Mouse (Mus musculus) urinary bladder, postnatal 14 days (tissue): ENCODE measurements around the gene Mrpl21.
A peak's percentile ranks its signal among the peaks of the same experiment; 100 is the strongest.

ENCODE experiments used
- DNase-seq: peaks from one replicate; pipeline ENCODE4 v3.0.0; 2021; ENCODE audit warnings: low spot score

Mrpl21 gene

DNA sequence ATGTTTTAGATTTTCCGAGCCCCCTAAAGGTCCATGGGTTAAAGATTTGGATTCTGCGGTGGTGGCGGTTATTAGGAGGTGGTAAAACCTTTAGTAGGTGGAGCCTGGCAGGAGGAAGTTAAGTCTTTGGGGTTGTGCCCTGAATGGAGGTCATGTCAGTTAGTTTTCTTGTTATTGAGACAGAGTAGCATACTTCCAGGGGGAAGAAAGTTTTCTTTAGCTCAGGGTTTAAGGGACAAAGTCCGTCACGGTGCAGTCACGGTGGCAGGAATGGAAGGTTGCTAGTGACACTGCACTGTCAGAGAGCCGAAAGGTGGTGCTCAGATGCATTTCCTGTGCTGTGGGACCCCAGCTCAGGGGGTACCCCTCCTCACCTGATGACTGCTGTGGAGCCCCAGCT, 15.1 kb downstream of the Mrpl21 start:
- no peak for DNase-seq

DNA sequence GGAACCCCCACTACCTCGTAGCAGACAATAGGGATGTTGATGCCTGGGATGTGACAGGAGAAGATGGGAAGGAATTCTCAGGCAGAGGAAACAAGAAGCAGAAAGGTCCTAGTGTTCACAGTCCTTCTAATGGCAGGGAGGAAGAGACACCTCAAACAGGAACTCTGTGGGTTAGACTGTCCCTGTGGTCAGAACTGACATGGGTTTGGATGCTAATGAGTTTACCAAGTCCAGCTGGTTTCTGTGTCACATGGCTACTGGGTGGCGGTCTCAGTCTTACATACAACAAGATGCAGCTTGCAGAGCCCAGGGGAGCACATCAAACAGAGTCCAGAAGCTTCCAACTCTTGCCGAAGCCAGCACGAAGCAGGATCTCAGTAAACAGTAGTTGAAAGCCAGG, 21.3 kb downstream of the Mrpl21 start:
- DNase-seq = no peak

DNA sequence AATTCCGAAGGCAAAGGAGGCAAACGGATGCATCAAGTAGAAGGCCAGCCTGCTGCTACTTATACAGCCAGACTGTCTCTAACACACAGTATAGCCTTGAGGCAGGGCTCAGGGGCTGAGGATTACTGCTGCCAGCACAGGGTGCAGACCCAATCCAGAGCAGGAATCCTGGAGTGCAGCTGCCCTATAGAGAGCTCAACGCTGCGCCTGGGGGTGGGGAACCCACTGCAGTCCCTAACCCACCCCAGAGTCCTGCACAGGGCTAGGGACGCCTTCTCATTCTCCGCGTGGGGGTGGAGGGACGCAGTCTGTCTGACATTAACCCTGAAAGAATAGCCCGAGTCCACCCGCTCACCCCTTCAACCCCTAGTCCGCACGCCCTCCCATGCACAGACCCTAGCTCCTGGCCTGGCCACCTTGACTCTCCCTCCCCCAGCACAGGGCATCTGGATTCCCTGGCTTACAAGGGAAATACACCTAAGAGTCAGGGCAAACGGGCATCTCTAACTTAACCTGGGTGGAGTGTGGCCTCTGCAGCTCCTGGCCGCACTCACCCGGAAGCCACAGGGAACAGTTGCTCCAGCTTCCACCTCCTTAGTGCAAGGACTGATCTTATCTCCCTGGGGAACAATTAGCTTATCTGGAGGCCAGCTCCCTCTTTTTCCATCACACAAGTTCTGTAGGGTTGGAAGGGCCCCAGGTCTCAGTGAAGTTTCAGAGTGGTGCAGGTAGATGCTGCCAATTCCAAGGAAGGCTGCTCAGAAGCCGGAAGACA, 24.7 kb downstream of the Mrpl21 start:
- DNase-seq = no peak

DNA sequence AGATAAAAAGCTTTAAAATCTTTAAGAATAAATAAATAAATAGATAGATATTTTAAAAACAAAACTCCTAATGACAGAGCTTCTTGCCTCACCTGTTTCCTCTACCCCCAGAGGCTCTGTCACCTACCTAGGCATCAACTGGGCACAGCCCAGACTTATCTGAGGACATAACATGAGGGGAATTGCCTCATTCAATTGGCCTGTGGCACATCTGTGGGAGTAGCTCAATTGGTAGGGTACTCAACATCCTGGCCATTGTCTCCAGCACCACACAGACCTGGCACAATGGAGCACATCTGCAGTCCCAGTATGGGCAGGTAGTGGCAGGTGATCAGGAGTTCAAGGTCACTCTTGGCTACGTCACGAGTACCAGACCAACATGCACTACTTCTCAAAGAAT, 36.6 kb downstream of the Mrpl21 start:
- DNase-seq = no peak

DNA sequence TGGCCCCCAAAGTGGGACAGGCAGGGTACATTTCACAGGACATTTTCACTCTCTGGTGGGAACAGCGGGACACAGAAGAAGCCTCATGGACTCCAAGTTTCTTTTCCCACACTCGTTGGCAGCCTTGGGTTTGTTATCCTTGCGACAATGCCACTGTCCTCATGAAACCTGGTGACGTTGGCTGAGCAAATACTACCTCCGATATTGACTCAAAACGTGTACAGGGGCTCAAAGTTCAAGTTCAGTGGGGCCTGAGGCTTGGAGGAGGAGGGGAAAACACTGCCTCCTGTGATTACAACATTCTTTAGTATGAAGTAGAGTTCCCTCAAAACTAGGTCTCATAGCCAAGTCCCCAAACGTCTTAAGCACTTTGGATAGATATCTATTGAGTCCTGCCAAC, 37.4 kb downstream of the Mrpl21 start:
- no peak for DNase-seq

DNA sequence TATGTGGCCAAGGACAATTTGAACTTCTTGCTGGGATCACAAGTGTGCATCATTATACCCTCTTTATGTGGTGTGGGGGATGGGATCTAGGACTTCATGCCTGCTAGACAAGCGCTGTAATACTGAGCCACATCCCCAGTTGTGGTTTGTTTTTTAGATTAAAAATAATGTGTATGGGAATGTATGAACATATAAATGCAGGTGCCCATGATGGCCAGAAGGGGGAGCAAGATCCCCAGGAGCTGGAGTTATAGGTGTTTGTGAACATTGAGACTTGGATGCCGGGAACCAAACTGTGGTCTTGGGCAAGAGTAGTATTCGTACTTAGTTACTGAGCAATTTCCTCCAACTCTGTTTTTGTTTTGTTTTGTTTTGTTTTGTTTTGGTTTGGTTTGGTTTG, 38.1 kb downstream of the Mrpl21 start:
- DNase-seq = no peak

DNA sequence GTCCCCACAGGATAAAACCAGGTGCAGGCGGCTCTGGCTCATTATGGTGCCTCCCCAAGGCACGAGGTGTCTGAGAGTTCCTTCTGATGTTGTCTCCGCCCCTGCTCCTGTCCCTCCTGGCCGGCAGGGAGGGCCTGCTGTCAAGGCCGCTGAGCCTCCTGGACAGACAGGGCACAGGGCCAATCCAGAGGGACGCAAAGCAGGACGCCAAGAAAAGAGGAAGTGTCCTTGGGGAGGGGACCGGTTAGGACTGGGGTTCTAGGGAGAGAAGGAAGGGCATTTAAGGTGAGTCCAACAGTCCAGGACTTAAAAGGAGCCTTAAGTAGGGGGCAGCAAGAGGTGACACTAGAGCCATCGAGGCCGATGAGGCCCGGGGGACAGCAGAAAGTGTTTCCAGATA, 38.9 kb downstream of the Mrpl21 start:
- DNase-seq = peak; percentile 82

DNA sequence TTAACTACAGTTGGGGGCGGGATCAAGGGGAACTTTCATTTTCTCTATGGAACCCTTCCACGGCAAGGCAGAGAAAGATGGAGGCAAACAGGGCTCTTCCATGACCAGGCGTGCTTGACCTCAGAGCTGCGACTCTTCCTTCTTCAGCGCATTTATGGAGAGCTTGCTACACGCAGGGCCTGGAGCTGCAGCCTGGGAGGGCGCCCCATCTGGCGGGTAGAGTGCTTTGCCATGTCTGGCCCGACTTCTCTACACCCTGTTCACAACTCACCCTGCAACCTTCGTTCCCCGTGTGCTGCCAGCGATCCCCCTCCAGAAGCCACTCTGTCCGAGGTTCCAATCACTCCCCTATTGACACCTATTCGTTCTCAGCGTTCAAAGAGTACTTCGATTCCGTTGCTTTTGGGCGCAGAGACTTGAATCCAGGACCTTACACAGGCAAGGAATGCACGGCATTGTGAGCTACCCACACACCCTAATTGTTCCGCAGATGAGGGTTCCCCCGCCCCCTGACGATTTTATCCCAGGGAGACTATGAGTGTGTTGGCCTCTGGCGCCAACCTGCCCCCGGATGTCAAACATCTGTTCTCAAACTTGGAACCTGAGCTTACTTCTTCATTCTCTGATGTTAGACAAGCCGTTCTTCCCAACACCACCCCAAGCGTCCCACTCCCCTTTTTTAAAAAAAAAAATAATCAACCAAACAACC, 39.7 kb downstream of the Mrpl21 start, which contains the start of gene Cpt1a:
TSS of gene Cpt1a (plus strand) at position 74 of the 709 bp plus-strand sequence.
- peak; percentile 64 for DNase-seq

DNA sequence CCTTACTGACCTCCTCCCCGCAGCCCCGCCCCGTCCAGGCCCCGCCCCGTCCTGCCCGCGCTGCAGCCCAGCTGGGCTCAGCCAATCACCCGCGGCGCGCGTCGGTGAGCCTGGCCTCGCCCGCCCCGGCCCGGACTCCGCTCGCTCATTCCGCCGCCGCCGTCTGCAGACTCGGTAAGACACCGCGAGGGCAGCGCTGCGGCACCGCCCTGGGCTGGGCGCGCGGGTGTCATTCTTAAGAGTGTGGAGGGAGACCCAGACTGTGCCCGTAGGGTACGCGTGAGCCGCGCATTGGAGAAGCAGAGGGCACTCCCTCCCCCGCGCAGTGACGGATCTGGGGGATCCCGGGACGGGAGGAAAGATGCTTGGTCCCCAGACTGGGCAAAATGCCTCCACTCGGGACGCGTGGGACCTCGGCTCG, 40.5 kb downstream of the Mrpl21 start:
- peak; percentile 93 for DNase-seq

DNA sequence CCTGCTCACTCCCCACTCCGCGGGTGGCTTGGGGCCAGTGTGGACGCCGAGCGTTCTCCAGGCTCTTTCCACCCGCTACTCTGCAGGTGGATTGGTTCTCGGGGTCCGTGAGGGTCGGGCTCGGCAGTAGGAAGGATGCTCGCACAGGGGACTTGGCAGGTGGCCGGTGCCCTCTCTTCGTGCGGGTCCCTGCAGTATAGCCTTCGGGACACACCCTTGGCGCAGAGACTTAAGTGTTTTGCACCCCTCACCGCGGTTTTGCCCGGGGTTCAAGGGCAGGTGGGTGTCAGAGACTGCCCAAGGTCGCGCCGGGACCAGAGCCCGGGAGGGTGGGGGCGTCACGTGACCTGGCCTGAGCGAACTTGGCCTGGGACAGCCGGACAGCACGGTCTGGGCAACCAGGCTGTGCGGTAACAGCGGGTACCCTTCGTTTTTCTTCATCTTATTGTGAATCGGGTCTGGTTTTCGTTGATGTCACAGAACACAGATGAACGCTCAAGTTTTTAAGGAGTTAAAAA, 41.1 kb downstream of the Mrpl21 start:
- DNase-seq = peak; percentile 74

DNA sequence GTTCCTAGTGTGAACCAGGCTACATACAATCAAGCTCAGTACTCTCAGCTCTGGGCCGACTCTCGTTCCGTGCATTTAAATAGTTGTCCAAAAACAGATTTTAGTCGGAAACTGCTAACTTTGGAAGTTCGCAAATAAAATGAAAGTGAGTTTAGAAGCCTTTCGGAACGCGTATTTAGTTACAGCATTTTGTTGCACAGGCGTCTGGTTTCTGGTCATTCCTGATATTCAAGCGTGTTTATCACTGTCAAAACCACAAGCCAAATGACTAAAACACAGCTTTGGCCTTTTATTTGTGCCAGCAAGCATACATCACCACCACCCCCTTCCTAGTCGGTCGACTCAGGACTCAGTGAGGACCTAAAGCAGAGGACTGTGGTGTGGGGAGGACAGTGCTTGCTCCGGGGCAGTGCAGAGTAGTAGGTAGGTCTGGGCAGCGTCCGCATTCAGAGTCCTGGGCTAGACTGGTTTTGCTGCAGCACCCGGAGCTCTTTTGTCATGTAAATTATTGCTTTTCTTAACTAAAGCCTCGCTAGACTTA, 41.6 kb downstream of the Mrpl21 start:
- DNase-seq = peak; percentile 47

DNA sequence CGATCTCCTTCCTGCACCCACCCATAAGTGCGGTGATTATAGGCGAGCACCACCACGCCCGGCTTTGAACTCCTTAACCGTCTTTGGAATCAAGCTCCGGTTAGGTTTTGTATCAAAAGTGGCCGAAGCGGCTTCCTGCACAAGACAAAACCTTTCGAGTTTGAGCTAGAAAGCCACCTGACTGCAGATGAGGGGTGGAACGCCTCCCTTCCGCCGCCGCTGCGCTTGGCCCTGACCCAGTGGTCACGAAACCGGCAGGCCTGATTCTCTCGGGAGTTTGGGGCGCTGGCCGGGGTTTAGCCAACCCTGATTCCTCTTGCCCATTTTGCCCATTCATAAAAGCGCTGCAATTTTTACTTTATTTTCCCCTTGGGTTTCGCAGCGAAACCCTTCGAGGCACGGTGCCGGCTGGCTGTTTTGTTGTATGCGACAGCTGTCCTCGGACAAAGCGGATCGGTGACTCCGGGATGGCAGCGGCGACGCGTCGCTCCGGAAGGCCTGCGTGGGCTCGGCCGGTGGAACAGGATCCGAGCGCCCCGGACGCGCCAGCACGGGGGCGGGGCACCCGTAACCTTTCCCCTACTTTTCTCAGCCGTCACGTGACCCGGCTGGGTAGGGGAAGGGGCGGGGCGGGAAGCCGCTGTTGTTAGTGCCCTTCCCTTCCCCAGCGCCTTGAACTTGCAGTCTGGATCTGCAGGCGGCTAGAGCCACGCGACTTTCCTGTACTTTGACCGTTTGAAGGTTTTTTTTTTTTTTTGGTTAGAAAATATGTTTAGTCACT, 42.4 kb downstream of the Mrpl21 start:
- peak; percentile 95 for DNase-seq

DNA sequence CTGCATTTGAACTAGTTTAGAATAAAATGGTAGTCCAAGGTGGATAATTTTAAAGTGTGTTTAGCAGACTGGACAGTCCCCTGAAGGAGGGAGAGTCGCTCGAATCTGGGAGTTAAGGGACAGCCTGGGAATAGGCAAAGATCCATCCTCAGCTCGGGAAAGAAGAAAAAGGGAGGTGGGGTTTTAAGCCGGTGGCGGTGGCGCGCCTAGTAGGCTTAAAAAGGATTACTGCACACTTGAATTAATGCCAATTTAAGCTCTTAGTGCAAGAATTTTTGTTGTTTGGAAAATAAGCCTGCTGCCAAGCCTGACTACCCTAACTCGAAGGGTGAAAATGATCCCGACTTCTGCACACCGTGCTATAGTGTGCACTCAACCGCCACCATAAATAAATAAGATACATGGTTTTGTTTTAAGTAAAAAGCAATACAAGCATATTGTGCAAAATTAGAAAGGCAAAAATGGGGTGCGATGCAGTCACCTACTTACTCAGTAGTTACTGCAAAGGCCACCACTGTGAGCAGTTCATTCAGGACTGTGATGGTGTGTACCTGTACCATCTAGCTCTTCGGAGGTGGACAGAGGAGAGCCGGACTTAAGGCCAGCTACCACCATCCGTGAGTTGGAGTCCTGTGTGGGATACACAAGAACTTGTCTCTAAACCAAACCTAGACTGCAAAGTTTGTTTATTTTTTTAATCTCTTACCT, 43.2 kb downstream of the Mrpl21 start:
- no peak for DNase-seq

DNA sequence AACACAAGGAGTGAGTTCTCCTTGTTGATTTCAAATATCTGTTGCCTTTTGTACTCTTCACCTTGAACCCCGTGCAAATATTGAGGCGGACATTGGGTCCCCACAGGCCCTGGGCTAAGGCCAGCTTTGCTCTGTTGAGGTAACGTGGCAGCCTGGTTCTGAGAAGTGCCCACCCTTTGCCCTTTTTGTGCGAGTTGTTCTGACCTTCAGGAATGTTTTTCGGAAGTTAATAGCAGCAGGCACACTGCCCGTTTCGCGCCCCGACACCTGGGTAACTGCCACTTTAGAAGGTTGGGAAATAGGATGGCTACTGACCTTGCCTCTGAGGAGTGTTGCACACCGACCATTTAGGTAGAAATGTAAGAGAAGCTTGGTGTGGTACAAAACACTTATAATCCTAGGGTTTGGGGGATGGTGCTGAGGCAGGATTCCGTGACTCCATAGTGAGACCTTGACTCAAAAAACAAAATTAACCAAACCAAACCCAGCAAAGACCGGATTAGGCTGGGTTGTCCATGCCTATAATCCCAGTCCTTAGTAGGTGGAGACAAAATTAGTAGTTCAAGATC, 43.9 kb downstream of the Mrpl21 start:
- DNase-seq = no peak

DNA sequence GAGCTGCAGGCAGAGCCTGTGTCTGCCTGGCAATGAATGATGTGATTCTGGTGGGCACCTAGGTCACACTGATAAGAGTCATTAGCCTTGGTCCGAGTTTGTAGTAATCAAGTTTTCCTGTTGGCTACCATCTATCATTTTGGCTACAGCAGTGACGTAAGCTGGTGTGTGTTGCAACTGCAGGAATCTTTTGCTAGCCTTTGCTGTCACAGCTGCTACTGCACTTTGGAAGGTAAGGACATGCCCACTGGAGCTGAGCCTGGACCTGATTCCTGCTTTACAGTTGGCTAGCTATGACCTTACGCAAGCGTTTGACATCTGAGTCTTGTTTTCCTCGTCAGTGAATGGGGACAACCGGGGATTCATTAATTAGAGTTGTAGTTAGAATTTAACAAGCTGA, 50.5 kb downstream of the Mrpl21 start:
- no peak for DNase-seq

DNA sequence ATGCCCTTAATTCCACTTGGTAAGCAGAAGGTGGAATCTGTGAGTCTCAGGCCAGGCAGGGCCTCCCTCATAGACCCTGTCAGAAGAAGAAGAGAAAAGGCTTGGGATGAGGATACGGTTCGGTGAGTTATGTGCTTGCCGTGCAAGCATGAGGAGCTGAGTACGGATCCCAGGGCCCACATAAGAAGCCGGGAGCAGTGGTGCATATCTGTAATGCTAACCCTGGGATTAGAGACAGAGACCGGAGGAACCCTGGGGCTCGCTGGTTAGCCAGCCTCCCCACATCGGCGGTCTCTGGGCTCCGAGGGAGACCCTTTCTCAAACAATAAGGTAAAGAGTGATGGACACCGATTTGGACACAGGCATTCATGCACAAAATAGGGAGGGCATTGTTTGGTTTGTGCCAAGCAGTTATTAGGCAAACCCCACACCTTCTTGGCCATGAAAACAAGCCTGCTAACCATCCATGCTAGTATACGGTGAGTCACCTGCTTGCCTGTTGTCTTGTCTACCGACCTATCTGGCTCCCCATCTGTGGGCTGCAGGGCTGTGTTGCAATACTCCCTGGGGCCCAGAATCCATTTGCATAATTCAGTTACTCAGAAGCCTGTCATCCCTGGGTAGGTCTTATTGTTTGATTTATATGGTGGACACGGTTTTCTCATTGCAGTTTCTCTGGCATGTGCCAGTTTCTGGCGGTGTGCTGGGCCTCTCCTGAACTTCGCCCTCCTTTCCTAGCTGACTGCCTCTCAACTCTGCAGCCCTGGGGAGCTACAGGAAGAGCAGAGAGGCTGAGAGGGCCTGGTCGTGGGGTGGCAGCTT, 51.2 kb downstream of the Mrpl21 start:
- peak; percentile 76 for DNase-seq

DNA sequence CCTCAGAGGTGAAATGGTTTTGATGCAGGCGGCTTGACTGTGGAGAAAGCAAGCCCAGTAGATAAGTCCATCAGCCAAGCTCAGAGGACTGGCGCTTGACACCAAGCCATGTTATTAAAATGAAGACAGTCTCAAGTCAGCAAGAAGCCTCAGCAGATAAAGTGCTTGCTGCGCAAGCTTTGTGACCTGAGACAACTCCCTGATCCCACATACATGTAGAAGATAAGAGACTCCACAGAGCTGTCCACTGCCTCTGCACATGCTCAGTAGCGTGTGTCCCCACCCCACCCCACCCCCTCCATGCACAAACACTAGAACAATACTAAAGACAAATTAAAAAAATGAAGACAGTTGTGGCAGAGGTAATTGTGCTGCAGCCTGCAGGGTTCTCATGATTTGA, 51.8 kb downstream of the Mrpl21 start:
- DNase-seq = no peak

DNA sequence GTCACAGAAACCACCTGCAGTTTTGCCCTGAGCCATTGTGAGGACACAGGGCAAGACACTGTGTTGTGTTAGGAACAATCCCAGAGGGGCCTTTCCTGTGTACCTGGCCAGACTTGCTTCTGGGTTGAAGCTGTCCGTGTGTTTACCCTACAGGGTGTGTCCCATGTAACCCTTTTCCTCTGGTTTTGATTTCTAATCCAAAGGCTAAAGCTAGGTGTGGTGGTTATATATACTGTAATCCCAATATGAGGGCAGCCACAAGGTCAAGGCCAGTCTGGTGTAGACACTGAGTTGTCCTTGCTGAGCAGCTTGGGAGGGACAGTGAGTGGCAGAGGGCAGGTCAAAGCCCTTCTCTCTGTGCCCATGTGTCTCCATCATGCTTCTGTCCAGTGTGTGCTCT, 53.2 kb downstream of the Mrpl21 start:
- no peak for DNase-seq

DNA sequence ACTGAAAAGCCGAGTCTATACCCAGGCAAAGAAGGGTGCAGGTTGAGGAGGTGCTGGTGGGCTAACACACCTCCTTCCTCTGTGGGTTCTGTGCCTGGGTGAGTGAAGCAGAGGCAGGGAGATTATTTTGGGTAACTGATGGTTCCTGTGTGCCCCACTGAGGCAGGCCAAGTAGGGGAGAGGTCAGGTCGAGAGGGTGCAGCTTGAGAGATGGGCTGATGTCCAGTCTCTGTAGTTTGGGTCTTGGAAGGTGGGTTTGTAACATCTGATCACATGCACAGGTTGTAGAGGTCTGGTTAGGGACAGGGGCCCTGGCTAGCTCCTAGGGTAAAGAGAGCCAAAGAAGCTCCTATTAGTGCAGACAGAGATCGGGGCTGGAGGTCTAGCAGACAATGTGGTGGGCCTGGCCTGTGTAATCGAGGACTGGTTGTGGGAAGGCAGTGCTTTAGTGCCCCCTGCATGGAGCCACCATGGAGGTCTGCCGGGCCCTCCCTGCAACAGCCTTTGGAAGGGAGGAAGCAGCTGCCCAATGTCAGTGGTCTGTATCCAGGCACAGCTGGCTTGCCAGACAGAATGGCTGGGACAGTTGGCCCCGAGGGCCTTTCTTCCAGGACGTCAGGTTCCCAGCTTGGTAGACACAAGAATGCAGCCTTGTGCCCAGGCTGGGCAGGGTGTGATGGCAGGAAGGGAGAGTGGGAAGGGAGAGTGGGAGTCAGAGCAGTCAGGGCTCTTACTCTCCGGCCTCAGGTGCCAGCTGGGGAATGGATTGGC, 54.0 kb downstream of the Mrpl21 start:
- DNase-seq = no peak

DNA sequence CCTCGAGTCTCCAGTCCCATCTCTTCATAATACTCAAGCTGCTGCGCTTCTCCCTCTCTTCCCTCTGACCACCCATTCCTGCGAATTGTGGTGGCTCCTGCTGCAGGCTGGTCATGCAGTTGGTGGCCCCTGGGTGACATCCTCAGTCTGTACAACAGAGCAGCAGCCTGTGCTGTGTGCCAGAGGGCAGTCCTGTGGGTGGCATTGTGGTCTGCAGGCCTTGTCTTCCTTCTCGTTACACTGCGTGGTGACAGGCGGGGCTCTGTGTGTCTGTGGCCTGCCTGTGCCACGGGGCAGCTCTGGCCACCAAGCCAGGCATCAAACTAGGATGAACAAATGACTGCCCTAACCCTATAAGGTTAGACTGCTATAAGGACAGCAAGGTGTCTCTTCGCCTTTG, 56.5 kb downstream of the Mrpl21 start:
- DNase-seq = no peak
